Mouse (Mus musculus) heart, adult 2 months (tissue): ENCODE results near the gene Doc2g. TPM values are rescaled to one million over a fixed set of nuclear protein-coding genes. Genes with fewer than 3 reads are reported as not detected.
"Not testable (repeated sequence)": the region's sequence is repeated elsewhere in the genome, so short reads cannot be mapped to it uniquely, and the experiment has no call there.

Source experiments
- DNase-seq, 2 experiments: peaks; one replicate each; pipeline ENCODE4 v3.0.0; 2021
- H3K27ac ChIP-seq: fragments of 200-600 bp; 2 replicates; pipeline ENCODE4 v1.8.1; 2022
- H3K27me3 ChIP-seq: fragments of 200-500 bp; 2 replicates; pipeline ENCODE4 v1.6.1; 2012; ENCODE audit warnings: mild to moderate bottlenecking, low read length, inconsistent platforms, mixed read lengths; ENCODE audit not compliant: control insufficient read depth, insufficient read depth
- H3K36me3 ChIP-seq: fragments of 200-500 bp; 2 replicates; pipeline ENCODE4 v1.6.1; 2012; ENCODE audit warnings: low read length, inconsistent platforms; ENCODE audit not compliant: control insufficient read depth, insufficient read depth
- H3K4me1 ChIP-seq: fragments of 200-500 bp; 2 replicates; pipeline ENCODE4 v1.6.1; 2011; ENCODE audit warnings: low read length; ENCODE audit not compliant: control insufficient read depth, insufficient read depth
- H3K4me3 ChIP-seq: fragments of 200-600 bp; 2 replicates; pipeline ENCODE4 v1.8.1; 2022
- H3K79me2 ChIP-seq: fragments of 200-500 bp; replicated peaks from 2 replicates; pipeline ENCODE4 v1.6.1; 2012; ENCODE audit warnings: mild to moderate bottlenecking, inconsistent platforms, low read length, moderate library complexity, mixed read lengths; ENCODE audit not compliant: control insufficient read depth, insufficient read depth
- H3K9ac ChIP-seq: fragments of 200-500 bp; 2 replicates; pipeline ENCODE4 v1.6.1; 2012; ENCODE audit warnings: low read depth, mild to moderate bottlenecking, control low read depth, inconsistent platforms, low read length, mixed read lengths
- CTCF ChIP-seq: fragments of 200-600 bp; IDR thresholded peaks from 2 replicates; pipeline ENCODE4 v1.8.1; 2022; ENCODE audit warnings: antibody characterized with exemption, mild to moderate bottlenecking, moderate library complexity
- EP300 ChIP-seq: fragments of 200-500 bp; IDR thresholded peaks from 2 replicates; pipeline ENCODE4 v1.6.1; 2011; ENCODE audit warnings: low read depth, low read length, control low read depth; ENCODE audit not compliant: insufficient read depth
- POLR2A ChIP-seq: fragments of 200-500 bp; IDR thresholded peaks from 2 replicates; pipeline ENCODE4 v1.6.1; 2011; ENCODE audit warnings: mild to moderate bottlenecking, low read depth, low read length, control low read depth; ENCODE audit not compliant: insufficient read depth
- WGBS: fragments of 180-500 bp; shearing (Covaris S2); methylation state at CpG from one replicate; pipeline ENCODE4 v1.1.7; 2018; 5-methylcytosine and 5-hydroxymethylcytosine counted together
- intact Hi-C: fragments of 180-260 bp; cut with DNase I; formaldehyde crosslinking; loops from one replicate; pipeline ENCODE4 v1.15.1; 2025
- long read RNA-seq: library from polyadenylated mRNA; stranded (forward); transcript quantifications from one replicate; pipeline ENCODE4 v2.0.0, GENCODE M21; 2021
- polyA plus RNA-seq: library from polyadenylated mRNA; depleted of rRNA; stranded (reverse); fragments of >200 nt; gene quantifications from 2 replicates; pipeline ENCODE4 v1.2.3, GENCODE M21; 2012; rRNA removed
- total RNA-seq, 2 experiments: library from RNA; stranded (reverse); gene quantifications; 2 replicates each; pipeline ENCODE4 v1.2.3; 2021

The Doc2g gene
- total RNA-seq (100 to 1,000 TPM; 193 to 236 TPM), polyA plus RNA-seq (432 and 597 TPM in 2 replicates)
- long read RNA-seq, transcript Doc2g-201 (11 exons, 1,469 nt): major isoform, 137 of 345 reads
- long read RNA-seq, partial matches to known transcripts: 181 of 345 reads
- long read RNA-seq, other reads (novel, unspliced or antisense): 27 of 345 reads

DNA sequence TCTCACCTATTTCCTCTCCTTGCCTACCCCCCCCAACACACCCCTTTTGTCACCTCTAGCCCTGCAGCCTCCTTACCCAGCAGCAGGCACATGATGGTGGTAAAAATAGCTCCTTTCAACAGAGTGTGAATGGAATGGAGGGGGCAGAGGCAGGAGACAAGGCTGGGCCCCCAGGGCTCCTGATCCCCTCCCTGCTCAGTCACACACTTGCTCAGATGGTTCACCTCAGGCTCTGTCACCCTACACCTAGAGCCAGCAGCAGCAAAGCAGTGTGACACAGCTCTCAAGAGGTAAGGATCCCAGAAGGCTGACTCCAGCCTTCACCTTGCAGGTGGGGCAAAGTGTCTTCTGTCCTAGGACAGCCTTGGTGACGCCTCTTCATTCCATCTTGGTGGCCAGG lies at the start of gene Doc2g:
Doc2g (plus strand) TSS at position 202 of the 400 bp plus-strand sequence.
- H3K36me3 ChIP-seq: no peaks in the 10 kb centered on the region
- H3K27ac ChIP-seq: peak within 1 kb of the TSS; percentile 84
- WGBS: 65% methylated on average over 1 of the region's 1 CpGs
- peak within 1 kb of the TSS; percentile 47 for H3K4me3 ChIP-seq
- peak within 1 kb of the TSS; percentile 70 for H3K9ac ChIP-seq
- intact Hi-C loops: no loop called here
- H3K79me2 ChIP-seq: no peaks in the 10 kb centered on the region
- peaks cover 8% of the 10 kb centered on the region for H3K4me1 ChIP-seq
- peak; percentile 39 to 63 for DNase-seq
- TF ChIP-seq EP300: peak; percentile 90
- TF ChIP-seq CTCF: no peak
- TF ChIP-seq POLR2A: peak; percentile 71
- no peaks in the 10 kb centered on the region for H3K27me3 ChIP-seq

DNA sequence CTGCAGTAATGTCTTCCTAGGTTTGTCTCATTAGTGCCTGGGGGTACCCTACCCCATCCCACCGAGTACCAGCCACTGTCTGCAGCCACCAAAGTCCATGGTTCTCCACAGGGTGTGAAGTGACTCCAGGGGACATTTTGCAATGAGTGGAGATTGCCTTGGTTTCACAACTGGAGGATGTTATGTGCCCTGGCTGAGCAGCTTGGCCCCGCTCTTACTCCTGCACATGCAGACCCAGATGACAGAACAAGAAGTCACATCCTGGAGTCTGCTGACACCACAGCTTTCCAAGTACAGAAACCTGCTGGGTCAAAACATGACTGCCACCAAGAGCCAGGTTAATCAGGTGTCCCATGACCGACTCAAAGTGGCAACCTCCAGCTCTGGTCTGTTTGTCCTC lies 48.1 kb upstream of the Doc2g start:
- no peaks in the 10 kb centered on the region for H3K79me2 ChIP-seq
- H3K4me1 ChIP-seq: no peaks in the 10 kb centered on the region
- H3K27me3 ChIP-seq: no peaks in the 10 kb centered on the region
- WGBS: 77% methylated on average over 3 of the region's 3 CpGs
- intact Hi-C loops: no loop called here
- H3K4me3 ChIP-seq: no peak overlapping the region
- H3K9ac ChIP-seq: no peak overlapping the region
- DNase-seq: no peak
- no peak overlapping the region for H3K27ac ChIP-seq
- TF ChIP-seq POLR2A (no peak), CTCF (no peak), EP300 (no peak)
- H3K36me3 ChIP-seq: no peaks in the 10 kb centered on the region

GRCm38 (mm10) chr19:3955804-3956203 lies 47.3 kb upstream of the Doc2g start:
- no peak for TF ChIP-seq POLR2A
- TF ChIP-seq EP300: no peak
- TF ChIP-seq CTCF: no peak
- intact Hi-C loops: no loop called here

DNA sequence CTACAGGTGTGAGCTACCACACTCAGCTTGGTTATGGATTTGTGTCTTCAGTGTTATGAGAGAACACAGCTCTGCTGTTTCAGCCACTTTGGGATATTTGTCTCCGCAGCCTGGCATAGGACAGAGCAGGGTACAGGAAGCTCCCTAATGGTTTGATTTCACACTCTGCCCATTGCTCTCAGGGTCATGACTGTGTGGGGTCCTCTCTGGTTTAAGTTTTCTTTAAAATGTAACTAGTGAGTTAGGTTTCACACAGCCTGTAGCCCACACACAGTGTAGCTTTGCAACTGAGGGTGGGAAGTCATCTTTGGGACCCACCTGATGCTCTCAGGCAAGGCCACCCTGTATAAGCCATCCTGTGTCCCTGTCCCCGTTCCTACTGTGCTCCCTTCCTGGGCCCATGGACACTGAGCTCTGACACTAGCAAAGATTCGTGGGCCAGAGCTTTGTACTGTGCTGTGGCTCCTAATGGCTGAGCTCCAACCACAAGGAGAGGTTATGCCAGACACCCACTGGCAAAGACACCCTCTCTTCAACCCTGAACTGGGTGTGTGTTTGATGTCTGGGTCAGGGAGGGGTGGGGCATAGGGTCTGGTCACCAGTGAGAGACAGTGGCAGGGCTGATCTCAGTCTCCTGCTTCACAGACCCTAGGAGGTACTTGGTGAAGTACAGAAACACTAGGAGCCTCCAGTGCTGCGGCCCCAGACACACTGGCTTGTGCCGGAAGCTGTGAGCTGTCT lies 45.6 kb upstream of the Doc2g start:
- DNase-seq, H3K9ac ChIP-seq, H3K4me3 ChIP-seq, H3K79me2 ChIP-seq, H3K27ac ChIP-seq, H3K27me3 ChIP-seq, intact Hi-C loops, H3K4me1 ChIP-seq, H3K36me3 ChIP-seq: not testable (repeated sequence)
- WGBS: 76% methylated on average over 5 of the region's 5 CpGs

More at GRCm38 (mm10) chr19:3955804-3956203, 47.3 kb upstream of the Doc2g start:
- Histone ChIP-seq H3K36me3 (no peaks in the 10 kb centered on the region), H3K9ac (no peak overlapping the region), H3K4me3 (no peak overlapping the region), H3K27ac (no peak overlapping the region), H3K79me2 (no peaks in the 10 kb centered on the region), H3K4me1 (no peaks in the 10 kb centered on the region), H3K27me3 (no peaks in the 10 kb centered on the region)
- DNase-seq: no peak
- 45% methylated on average over 4 of the region's 4 CpGs for whole genome bisulfite sequencing

GRCm38 (mm10) chr19:3958470-3958869 lies 44.6 kb upstream of the Doc2g start, which contains the start of gene Aldh3b3:
Gene Aldh3b3, plus strand, starts transcription at chr19:3958645.
- no peak for TF ChIP-seq CTCF
- 0 out of 2 replicates have a peak, but pooled peaks have one; percentile 16 for TF ChIP-seq EP300
- no peak for TF ChIP-seq POLR2A
- 40% methylated on average over 4 of the region's 4 CpGs for WGBS
- Histone ChIP-seq H3K79me2 (no peaks in the 10 kb centered on the region), H3K36me3 (no peaks in the 10 kb centered on the region), H3K4me1 (no peaks in the 10 kb centered on the region), H3K4me3 (no peak within 1 kb of the TSS), H3K9ac (no peak within 1 kb of the TSS), H3K27me3 (no peaks in the 10 kb centered on the region), H3K27ac (no peak within 1 kb of the TSS)
- intact Hi-C loops: no loop called here
- peak in 1 of 2 experiments; percentile 21 for DNase-seq

DNA sequence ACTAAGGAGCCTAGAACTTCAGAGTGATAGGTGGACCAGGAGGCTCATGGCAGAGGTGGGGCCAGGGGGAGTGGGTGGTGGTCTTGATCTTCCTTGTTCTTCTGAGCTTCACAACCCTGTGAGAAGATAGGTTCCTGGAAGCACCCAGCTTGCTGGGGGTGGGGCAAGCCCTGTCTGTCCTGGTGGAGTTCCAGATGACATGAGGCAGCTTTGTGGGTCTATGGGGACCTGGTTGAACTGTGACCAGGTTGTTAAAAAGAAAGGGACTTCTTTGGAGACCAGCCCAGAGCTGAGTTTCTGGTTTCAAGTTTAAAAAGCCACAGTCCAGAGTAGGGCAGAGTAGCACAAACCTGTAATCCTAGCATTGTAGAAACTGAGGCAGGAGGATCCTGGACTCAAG lies 44.1 kb upstream of the Doc2g start:
- Histone ChIP-seq H3K27me3 (no peaks in the 10 kb centered on the region), H3K4me3 (no peak overlapping the region), H3K9ac (no peak overlapping the region), H3K36me3 (no peaks in the 10 kb centered on the region), H3K4me1 (no peaks in the 10 kb centered on the region), H3K79me2 (no peaks in the 10 kb centered on the region), H3K27ac (no peak overlapping the region)
- DNase-seq: no peak
- TF ChIP-seq EP300 (no peak), POLR2A (no peak), CTCF (no peak)
- intact Hi-C loops: no loop called here
